Mouse (Mus musculus): ENCODE measurements around the gene Slc12a5. TPM values are rescaled to one million over a fixed set of nuclear protein-coding genes. Genes with fewer than 3 reads are reported as not detected.
A peak's percentile ranks its signal among the peaks of the same experiment; 100 is the strongest.

Slc12a5 gene
- polyA plus RNA-seq, 1 experiment from 2014 or later = 1.0 TPM

- H3K4me2 ChIP-seq = no peak overlapping the region
These were observed 5.8 kb downstream of the Slc12a5 start for GRCm38 (mm10) chr2:164966381-164966780.

GRCm38 (mm10) chr2:164967193-164967592 lies 6.6 kb downstream of the Slc12a5 start:
- Histone ChIP-seq H3K4me1 (ENCODE audit: control insufficient read depth, insufficient read depth, low read length) (peaks cover 11% of the 10 kb centered on the region), H3K27me3 (ENCODE audit: control insufficient read depth, insufficient read depth, low read length) (peaks cover 76% of the 10 kb centered on the region), H3K4me3 (ENCODE audit: low read depth, low read length) (no peak overlapping the region), H3K36me3 (ENCODE audit: control insufficient read depth, insufficient read depth, low read length) (no peaks in the 10 kb centered on the region), H3K9ac (ENCODE audit: low read depth, low read length) (no peak overlapping the region), H3K4me2 (no peak overlapping the region), H3K27ac (ENCODE audit: low read depth, low read length) (no peak overlapping the region), H3K9me3 (replicated peaks; ENCODE audit: control insufficient read depth, low read length) (no peaks in the 10 kb centered on the region)
- WGBS (ENCODE audit: insufficient replicate concordance) = 10% methylated on average over 6 of the region's 6 CpGs
- ATAC-seq (replicated peaks; ENCODE audit: insufficient number of reproducible peaks, low FRiP score, low TSS enrichment) = no peak

More at GRCm38 (mm10) chr2:164966381-164966780, 5.8 kb downstream of the Slc12a5 start:
- H3K27me3 ChIP-seq (ENCODE audit: control insufficient read depth, insufficient read depth, low read length) = peaks cover 68% of the 10 kb centered on the region
- ATAC-seq (replicated peaks; ENCODE audit: insufficient number of reproducible peaks, low FRiP score, low TSS enrichment) = no peak
- 15% methylated on average over 8 of the region's 8 CpGs for WGBS (ENCODE audit: insufficient replicate concordance)
- no peaks in the 10 kb centered on the region for H3K36me3 ChIP-seq (ENCODE audit: control insufficient read depth, insufficient read depth, low read length)
- H3K9ac ChIP-seq (ENCODE audit: low read depth, low read length) = no peak overlapping the region
- no peak overlapping the region for H3K4me3 ChIP-seq (ENCODE audit: low read depth, low read length)
- no peaks in the 10 kb centered on the region for H3K9me3 ChIP-seq (replicated peaks; ENCODE audit: control insufficient read depth, low read length)
- H3K27ac ChIP-seq (ENCODE audit: low read depth, low read length) = no peak overlapping the region
- peaks cover 11% of the 10 kb centered on the region for H3K4me1 ChIP-seq (ENCODE audit: control insufficient read depth, insufficient read depth, low read length)

GRCm38 (mm10) chr2:164967761-164968440 lies 7.3 kb downstream of the Slc12a5 start:
- no peak for ATAC-seq (replicated peaks; ENCODE audit: insufficient number of reproducible peaks, low FRiP score, low TSS enrichment)

GRCm38 (mm10) chr2:164968451-164968851 lies 7.8 kb downstream of the Slc12a5 start:
- H3K9me3 ChIP-seq (replicated peaks; ENCODE audit: control insufficient read depth, low read length) = no peaks in the 10 kb centered on the region
- no peak overlapping the region for H3K27ac ChIP-seq (ENCODE audit: low read depth, low read length)
- peaks cover 11% of the 10 kb centered on the region for H3K4me1 ChIP-seq (ENCODE audit: control insufficient read depth, insufficient read depth, low read length)
- 0 out of 2 replicates have a peak, but pooled peaks have one; percentile 12 for ATAC-seq (replicated peaks; ENCODE audit: insufficient number of reproducible peaks, low FRiP score, low TSS enrichment)
- H3K4me2 ChIP-seq = peak overlapping the region; percentile 64
- peaks cover 83% of the 10 kb centered on the region for H3K27me3 ChIP-seq (ENCODE audit: control insufficient read depth, insufficient read depth, low read length)
- peak overlapping the region; percentile 32 for H3K4me3 ChIP-seq (ENCODE audit: low read depth, low read length)
- 2% methylated on average over 28 of the region's 29 CpGs for WGBS (ENCODE audit: insufficient replicate concordance)
- no peak overlapping the region for H3K9ac ChIP-seq (ENCODE audit: low read depth, low read length)
- H3K36me3 ChIP-seq (ENCODE audit: control insufficient read depth, insufficient read depth, low read length) = no peaks in the 10 kb centered on the region

More at GRCm38 (mm10) chr2:164967761-164968440, 7.3 kb downstream of the Slc12a5 start:
- H3K4me2 ChIP-seq = peak overlapping the region; percentile 64
- no peaks in the 10 kb centered on the region for H3K36me3 ChIP-seq (ENCODE audit: control insufficient read depth, insufficient read depth, low read length)
- 2% methylated on average over 65 of the region's 65 CpGs for WGBS (ENCODE audit: insufficient replicate concordance)
- peaks cover 82% of the 10 kb centered on the region for H3K27me3 ChIP-seq (ENCODE audit: control insufficient read depth, insufficient read depth, low read length)
- no peaks in the 10 kb centered on the region for H3K9me3 ChIP-seq (replicated peaks; ENCODE audit: control insufficient read depth, low read length)
- H3K4me1 ChIP-seq (ENCODE audit: control insufficient read depth, insufficient read depth, low read length) = peaks cover 11% of the 10 kb centered on the region
- no peak overlapping the region for H3K9ac ChIP-seq (ENCODE audit: low read depth, low read length)
- H3K27ac ChIP-seq (ENCODE audit: low read depth, low read length) = no peak overlapping the region
- H3K4me3 ChIP-seq (ENCODE audit: low read depth, low read length) = peak overlapping the region; percentile 32

- H3K9ac ChIP-seq (ENCODE audit: low read depth, low read length) = no peak overlapping the region
- no peak overlapping the region for H3K4me3 ChIP-seq (ENCODE audit: low read depth, low read length)
- no peak overlapping the region for H3K4me2 ChIP-seq
- H3K36me3 ChIP-seq (ENCODE audit: control insufficient read depth, insufficient read depth, low read length) = no peaks in the 10 kb centered on the region
- H3K4me1 ChIP-seq (ENCODE audit: control insufficient read depth, insufficient read depth, low read length) = peaks cover 11% of the 10 kb centered on the region
- ATAC-seq (replicated peaks; ENCODE audit: insufficient number of reproducible peaks, low FRiP score, low TSS enrichment) = no peak
- H3K27ac ChIP-seq (ENCODE audit: low read depth, low read length) = no peak overlapping the region
- 4% methylated on average over 21 of the region's 21 CpGs for WGBS (ENCODE audit: insufficient replicate concordance)
- peaks cover 85% of the 10 kb centered on the region for H3K27me3 ChIP-seq (ENCODE audit: control insufficient read depth, insufficient read depth, low read length)
- no peaks in the 10 kb centered on the region for H3K9me3 ChIP-seq (replicated peaks; ENCODE audit: control insufficient read depth, low read length)
These were observed 8.8 kb downstream of the Slc12a5 start for GRCm38 (mm10) chr2:164969348-164969781.

GRCm38 (mm10) chr2:164970631-164971196 lies 10.1 kb downstream of the Slc12a5 start:
- H3K4me2 ChIP-seq = peak overlapping the region; percentile 46
- ATAC-seq (replicated peaks; ENCODE audit: insufficient number of reproducible peaks, low FRiP score, low TSS enrichment) = no peak
- H3K27me3 ChIP-seq (ENCODE audit: control insufficient read depth, insufficient read depth, low read length) = peaks cover 76% of the 10 kb centered on the region
- H3K27ac ChIP-seq (ENCODE audit: low read depth, low read length) = no peak overlapping the region
- under 1% methylated on average over 41 of the region's 42 CpGs for WGBS (ENCODE audit: insufficient replicate concordance)
- H3K9ac ChIP-seq (ENCODE audit: low read depth, low read length) = no peak overlapping the region
- H3K4me3 ChIP-seq (ENCODE audit: low read depth, low read length) = no peak overlapping the region
- H3K4me1 ChIP-seq (ENCODE audit: control insufficient read depth, insufficient read depth, low read length) = peaks cover 11% of the 10 kb centered on the region
- no peaks in the 10 kb centered on the region for H3K9me3 ChIP-seq (replicated peaks; ENCODE audit: control insufficient read depth, low read length)
- no peaks in the 10 kb centered on the region for H3K36me3 ChIP-seq (ENCODE audit: control insufficient read depth, insufficient read depth, low read length)

GRCm38 (mm10) chr2:164972646-164973045 lies 12.0 kb downstream of the Slc12a5 start:
- Histone ChIP-seq H3K9me3 (replicated peaks; ENCODE audit: control insufficient read depth, low read length) (no peaks in the 10 kb centered on the region), H3K9ac (ENCODE audit: low read depth, low read length) (no peak overlapping the region), H3K27me3 (ENCODE audit: control insufficient read depth, insufficient read depth, low read length) (peaks cover 57% of the 10 kb centered on the region), H3K4me1 (ENCODE audit: control insufficient read depth, insufficient read depth, low read length) (peaks cover 11% of the 10 kb centered on the region), H3K4me3 (ENCODE audit: low read depth, low read length) (no peak overlapping the region), H3K27ac (ENCODE audit: low read depth, low read length) (no peak overlapping the region), H3K36me3 (ENCODE audit: control insufficient read depth, insufficient read depth, low read length) (no peaks in the 10 kb centered on the region), H3K4me2 (no peak overlapping the region)
- 55% methylated on average over 5 of the region's 5 CpGs for WGBS (ENCODE audit: insufficient replicate concordance)
- no peak for ATAC-seq (replicated peaks; ENCODE audit: insufficient number of reproducible peaks, low FRiP score, low TSS enrichment)

- Histone ChIP-seq H3K9ac (ENCODE audit: low read depth, low read length) (no peak overlapping the region), H3K27ac (ENCODE audit: low read depth, low read length) (no peak overlapping the region), H3K4me1 (ENCODE audit: control insufficient read depth, insufficient read depth, low read length) (0 out of 2 replicates have a peak, but pooled peaks cover 5% of the 10 kb centered on the region), H3K27me3 (ENCODE audit: control insufficient read depth, insufficient read depth, low read length) (peaks cover 33% of the 10 kb centered on the region), H3K4me3 (ENCODE audit: low read depth, low read length) (no peak overlapping the region), H3K36me3 (ENCODE audit: control insufficient read depth, insufficient read depth, low read length) (no peaks in the 10 kb centered on the region), H3K9me3 (replicated peaks; ENCODE audit: control insufficient read depth, low read length) (no peaks in the 10 kb centered on the region), H3K4me2 (no peak overlapping the region)
- ATAC-seq (replicated peaks; ENCODE audit: insufficient number of reproducible peaks, low FRiP score, low TSS enrichment) = no peak
- WGBS (ENCODE audit: insufficient replicate concordance) = 80% methylated on average over 6 of the region's 6 CpGs
These were observed 15.0 kb downstream of the Slc12a5 start for GRCm38 (mm10) chr2:164975611-164976010.
